Mouse (Mus musculus) midbrain, embryonic 12.5 days (tissue): ENCODE data around the gene Ablim2. TPM values are rescaled to one million over a fixed set of nuclear protein-coding genes. Genes with fewer than 3 reads are reported as not detected.

ENCODE experiments used
- ATAC-seq: fragments of 200-750 bp; cut with Nextera tagmentation; 2 replicates; pipeline ENCODE4 v1.8.0; 2017; ENCODE audit warnings: low read depth, moderate TSS enrichment, moderate library complexity; ENCODE audit not compliant: low FRiP score
- H3K27ac ChIP-seq: fragments of 300-500 bp; sonication (generic); replicated peaks from 2 replicates; pipeline ENCODE4 v1.5.1; 2016; ENCODE audit warnings: mild to moderate bottlenecking
- H3K27me3 ChIP-seq: fragments of 300-500 bp; sonication (generic); 2 replicates; pipeline ENCODE4 v1.6.1; 2016; ENCODE audit warnings: mild to moderate bottlenecking
- H3K36me3 ChIP-seq: fragments of 300-500 bp; sonication (generic); 2 replicates; pipeline ENCODE4 v1.6.1; 2016
- H3K4me1 ChIP-seq: fragments of 300-500 bp; sonication (generic); 2 replicates; pipeline ENCODE4 v1.6.1; 2016
- H3K4me2 ChIP-seq: fragments of 300-500 bp; sonication (generic); replicated peaks from 2 replicates; pipeline ENCODE4 v1.6.1; 2016; ENCODE audit warnings: mild to moderate bottlenecking, moderate library complexity
- H3K4me3 ChIP-seq: fragments of 300-500 bp; sonication (generic); 2 replicates; pipeline ENCODE4 v1.5.1; 2016; ENCODE audit warnings: mild to moderate bottlenecking
- H3K9ac ChIP-seq: fragments of 300-500 bp; sonication (generic); replicated peaks from 2 replicates; pipeline ENCODE4 v1.6.1; 2016; ENCODE audit warnings: mild to moderate bottlenecking, moderate library complexity
- H3K9me3 ChIP-seq: fragments of 300-500 bp; sonication (generic); 2 replicates; pipeline ENCODE4 v1.6.1; 2016; ENCODE audit warnings: mild to moderate bottlenecking
- WGBS: fragments of 180-500 bp; shearing (Covaris S2); methylation state at CpG from one replicate; pipeline ENCODE4 v1.1.7; 2016; 5-methylcytosine and 5-hydroxymethylcytosine counted together
- polyA plus RNA-seq: library from polyadenylated mRNA; unstranded; fragments of >200 nt; fragmentation: Nextera tagmentation; extraction: Ambion mirVana; gene quantifications from 2 replicates; pipeline ENCODE4 v1.2.1, GENCODE M21; 2016

Gene Ablim2
- polyA plus RNA-seq, 1 experiment from 2014 or later = 1.1 TPM

- Histone ChIP-seq H3K4me2 (peak within 1 kb of the TSS; percentile 93), H3K4me3 (peak within 1 kb of the TSS; percentile 84), H3K27me3 (peaks cover 22% of the 10 kb centered on the region), H3K27ac (peak within 1 kb of the TSS; percentile 83), H3K36me3 (no peaks in the 10 kb centered on the region), H3K9ac (peak within 1 kb of the TSS; percentile 95), H3K9me3 (no peaks in the 10 kb centered on the region), H3K4me1 (peaks cover 35% of the 10 kb centered on the region)
- peak; percentile 94 for ATAC-seq
- under 1% methylated on average over 49 of the region's 49 CpGs for WGBS
Measured at GRCm38 (mm10) chr5:35893093-35893804, 135.6 kb downstream of the Ablim2 start, which contains the start of gene Afap1. Gene Afap1, plus strand, starts transcription at chr5:35893319.

- H3K27me3 ChIP-seq = peaks cover 22% of the 10 kb centered on the region
- 1% methylated on average over 21 of the region's 21 CpGs for WGBS
- H3K27ac ChIP-seq = peak overlapping the region; percentile 83
- H3K9me3 ChIP-seq = no peaks in the 10 kb centered on the region
- peak overlapping the region; percentile 93 for H3K4me2 ChIP-seq
- H3K9ac ChIP-seq = peak overlapping the region; percentile 95
- H3K36me3 ChIP-seq = no peaks in the 10 kb centered on the region
- peaks cover 39% of the 10 kb centered on the region for H3K4me1 ChIP-seq
- peak overlapping the region; percentile 84 for H3K4me3 ChIP-seq
- ATAC-seq = peak; percentile 48
Measured at GRCm38 (mm10) chr5:35893805-35894260, 136.2 kb downstream of the Ablim2 start.

DNA sequence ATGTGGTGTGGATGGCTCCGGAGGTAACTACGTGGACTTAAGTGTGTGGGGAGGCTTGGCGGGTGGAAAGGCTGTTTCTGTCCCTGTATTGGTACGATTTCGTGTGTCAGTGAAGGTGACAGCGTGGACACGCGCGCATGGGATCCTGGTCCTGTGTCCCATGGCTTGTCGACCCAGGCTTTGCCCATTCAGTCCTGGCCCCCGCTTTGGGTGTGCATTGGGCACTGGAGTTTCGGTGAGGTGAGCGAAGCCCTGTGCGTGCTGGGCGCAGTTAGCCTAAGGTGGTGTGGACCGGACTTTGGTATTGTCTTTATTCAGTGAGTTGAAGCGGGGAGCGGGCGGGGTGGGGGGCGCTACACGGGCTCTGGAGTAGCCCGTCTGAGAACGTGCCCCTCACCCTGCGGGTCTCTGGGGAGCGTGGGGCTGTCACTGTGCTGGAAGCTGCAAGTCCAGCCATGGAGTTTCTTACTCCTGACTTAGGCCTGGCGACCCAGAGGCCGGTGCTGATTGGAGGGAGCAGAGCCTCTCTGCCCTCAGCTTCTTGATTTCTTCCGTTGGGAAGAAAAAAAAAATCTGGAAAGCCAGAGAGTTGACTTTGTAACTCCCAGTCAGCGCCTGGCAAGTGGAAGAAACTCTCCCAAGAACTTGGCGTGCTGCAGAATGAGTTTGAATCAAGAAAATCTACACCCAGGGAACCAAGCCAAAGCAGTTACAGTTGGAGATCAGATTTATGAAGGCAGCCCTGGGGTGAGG is 136.8 kb downstream of the Ablim2 start:
- Histone ChIP-seq H3K4me3 (peak overlapping the region; percentile 84), H3K9me3 (no peaks in the 10 kb centered on the region), H3K27ac (peak overlapping the region; percentile 83; the same call in 1 of the 2 replicates), H3K36me3 (no peaks in the 10 kb centered on the region), H3K9ac (peak overlapping the region; percentile 95), H3K4me1 (peaks cover 41% of the 10 kb centered on the region), H3K4me2 (peak overlapping the region; percentile 93), H3K27me3 (peaks cover 22% of the 10 kb centered on the region)
- ATAC-seq = no peak
- WGBS = 8% methylated on average over 30 of the region's 30 CpGs

DNA sequence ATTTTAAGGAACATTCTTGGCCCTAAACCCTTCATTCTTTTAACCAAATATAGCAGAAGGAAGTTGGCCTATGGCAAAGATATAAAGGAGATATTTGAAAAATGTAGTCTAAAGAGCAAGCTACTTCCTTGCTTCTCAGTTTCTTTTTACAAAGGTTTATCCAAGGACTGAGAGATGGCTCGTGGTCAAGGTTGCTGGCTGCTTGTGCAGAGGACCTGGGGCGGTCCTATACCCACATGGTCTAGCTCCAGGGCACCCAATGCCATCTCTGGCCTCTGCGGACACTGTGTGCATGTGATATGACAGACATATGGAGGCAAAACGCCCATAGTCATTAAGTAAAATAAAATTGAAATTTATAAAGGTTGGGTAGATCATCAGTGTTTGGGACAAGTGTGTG is 138.2 kb downstream of the Ablim2 start:
- 92% methylated on average over 4 of the region's 4 CpGs for WGBS
- ATAC-seq = no peak
- Histone ChIP-seq H3K4me3 (peak overlapping the region; percentile 84; the same call in 1 of the 2 replicates), H3K27me3 (peaks cover 19% of the 10 kb centered on the region), H3K9ac (no peak overlapping the region), H3K36me3 (no peaks in the 10 kb centered on the region), H3K4me2 (peak overlapping the region; percentile 93), H3K9me3 (no peaks in the 10 kb centered on the region), H3K4me1 (peaks cover 56% of the 10 kb centered on the region), H3K27ac (no peak overlapping the region)

DNA sequence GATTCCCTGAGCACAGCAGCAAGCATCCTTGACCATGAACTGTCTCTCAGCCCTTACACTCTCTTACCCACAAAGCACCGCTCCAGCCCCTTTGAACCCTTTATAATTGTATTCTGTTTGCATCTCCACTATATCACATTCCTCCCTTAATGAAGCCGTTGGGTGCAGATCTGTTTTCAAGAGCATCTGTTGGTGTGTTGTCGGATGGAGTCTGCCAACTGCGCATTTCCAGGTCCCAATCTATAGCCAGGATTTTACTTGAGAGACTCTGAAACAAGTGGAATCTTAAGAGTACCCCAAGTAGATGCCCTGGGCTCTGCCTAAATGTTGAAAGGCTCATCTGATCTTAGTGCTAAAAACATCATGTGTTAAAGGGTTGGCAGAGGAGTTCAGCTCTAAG is 138.9 kb downstream of the Ablim2 start:
- Histone ChIP-seq H3K4me1 (peaks cover 62% of the 10 kb centered on the region), H3K36me3 (no peaks in the 10 kb centered on the region), H3K9me3 (no peaks in the 10 kb centered on the region), H3K4me3 (no peak overlapping the region), H3K27me3 (peaks cover 14% of the 10 kb centered on the region), H3K4me2 (0 out of 2 replicates have a peak overlapping the region, but pooled peaks have one; percentile 93), H3K9ac (no peak overlapping the region), H3K27ac (no peak overlapping the region)
- WGBS = 77% methylated on average over 4 of the region's 4 CpGs
- no peak for ATAC-seq

- H3K4me3 ChIP-seq = no peak overlapping the region
- H3K27me3 ChIP-seq = peaks cover 8% of the 10 kb centered on the region
- WGBS = 82% methylated on average over 4 of the region's 4 CpGs
- ATAC-seq = no peak
- H3K27ac ChIP-seq = no peak overlapping the region
- H3K36me3 ChIP-seq = no peaks in the 10 kb centered on the region
- 0 out of 2 replicates have a peak overlapping the region, but pooled peaks have one; percentile 93 for H3K4me2 ChIP-seq
- H3K9me3 ChIP-seq = no peaks in the 10 kb centered on the region
- no peak overlapping the region for H3K9ac ChIP-seq
- peaks cover 62% of the 10 kb centered on the region for H3K4me1 ChIP-seq
Measured at GRCm38 (mm10) chr5:35897147-35897546, 139.5 kb downstream of the Ablim2 start.

- 56% methylated on average over 4 of the region's 4 CpGs for WGBS
- no peak for ATAC-seq
- H3K9me3 ChIP-seq = no peaks in the 10 kb centered on the region
- H3K4me2 ChIP-seq = no peak overlapping the region
- H3K36me3 ChIP-seq = no peaks in the 10 kb centered on the region
- no peak overlapping the region for H3K27ac ChIP-seq
- H3K9ac ChIP-seq = no peak overlapping the region
- peaks cover 65% of the 10 kb centered on the region for H3K4me1 ChIP-seq
- no peak overlapping the region for H3K4me3 ChIP-seq
- H3K27me3 ChIP-seq = 0 out of 2 replicates have a peak, but pooled peaks cover 3% of the 10 kb centered on the region
Measured at GRCm38 (mm10) chr5:35898114-35898513, 140.4 kb downstream of the Ablim2 start.

DNA sequence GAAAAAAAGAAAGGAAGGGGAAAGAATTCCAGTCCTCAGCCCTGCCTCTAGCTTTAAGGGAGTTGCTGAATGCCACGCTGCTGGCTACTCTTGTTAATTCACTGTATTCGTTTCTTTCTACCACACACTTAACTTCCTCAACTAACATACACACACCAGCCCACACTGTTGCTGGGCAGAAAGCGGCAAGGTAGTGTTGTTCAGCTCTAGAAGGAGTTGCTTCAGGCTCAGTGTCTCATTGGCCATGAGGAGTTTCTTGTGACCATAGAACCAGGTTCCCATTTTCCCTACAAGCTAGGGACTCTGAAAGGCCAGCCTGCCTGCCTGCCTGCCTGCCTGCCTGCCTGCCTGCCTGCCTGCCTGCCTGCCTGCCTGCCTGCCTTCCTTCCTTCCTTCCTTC is 141.3 kb downstream of the Ablim2 start:
- Histone ChIP-seq H3K4me3 (no peak overlapping the region), H3K36me3 (no peaks in the 10 kb centered on the region), H3K27me3 (0 out of 2 replicates have a peak, but pooled peaks cover 3% of the 10 kb centered on the region), H3K27ac (no peak overlapping the region), H3K4me2 (no peak overlapping the region), H3K4me1 (peaks cover 69% of the 10 kb centered on the region), H3K9me3 (no peaks in the 10 kb centered on the region), H3K9ac (no peak overlapping the region)
- WGBS = 86% methylated on average over 3 of the region's 3 CpGs
- ATAC-seq = no peak

DNA sequence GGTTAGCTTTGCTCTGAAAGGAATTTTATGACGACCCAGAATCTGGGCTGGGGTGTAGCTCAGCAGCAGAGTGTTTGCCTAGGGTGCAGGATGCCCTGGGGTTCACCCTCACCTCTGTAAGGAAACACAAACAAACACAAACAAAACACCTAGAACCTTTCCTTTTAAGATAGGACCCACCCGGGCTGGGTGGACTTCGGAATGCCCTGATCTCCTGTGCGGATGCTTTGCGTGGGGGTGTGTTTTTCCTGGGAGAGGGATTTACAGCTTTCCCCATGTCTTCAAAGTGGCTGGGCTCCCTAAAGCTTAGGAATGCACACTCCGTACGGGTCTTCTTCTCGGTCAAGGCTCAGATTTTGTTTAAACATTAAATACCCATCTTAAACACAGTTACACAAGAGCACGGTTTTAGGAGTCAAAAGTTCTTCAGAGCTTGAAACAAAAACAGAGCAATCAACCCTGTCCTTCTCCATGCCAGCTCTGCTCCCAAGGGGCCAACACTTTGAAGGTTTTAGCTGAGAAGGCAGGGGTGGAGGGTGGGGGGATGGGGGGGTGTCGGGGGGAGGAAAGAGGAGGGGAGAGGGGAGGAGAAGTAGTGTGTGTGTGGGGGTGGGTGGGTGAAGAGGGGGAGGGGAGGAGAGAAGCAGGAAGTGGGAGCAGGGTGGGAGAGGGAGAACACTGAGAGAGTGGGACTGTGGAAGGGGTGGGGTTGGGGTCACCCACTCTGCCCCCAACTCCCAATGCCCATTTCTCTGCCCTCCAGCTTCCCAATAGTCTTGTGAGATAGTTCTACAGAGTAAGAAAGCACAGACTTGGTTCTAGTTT is 142.9 kb downstream of the Ablim2 start:
- H3K9me3 ChIP-seq = no peaks in the 10 kb centered on the region

GRCm38 (mm10) chr5:35901226-35901809 is 143.6 kb downstream of the Ablim2 start:
- Histone ChIP-seq H3K9me3 (no peaks in the 10 kb centered on the region), H3K27me3 (no peaks in the 10 kb centered on the region), H3K27ac (no peak overlapping the region; the same call in 1 of the 2 replicates), H3K4me1 (peaks cover 68% of the 10 kb centered on the region), H3K4me3 (no peak overlapping the region), H3K36me3 (no peaks in the 10 kb centered on the region), H3K4me2 (peak overlapping the region; percentile 26; the same call in 1 of the 2 replicates), H3K9ac (peak overlapping the region; percentile 46)
- 0 out of 2 replicates have a peak, but pooled peaks have one; percentile 41 for ATAC-seq
- WGBS = 41% methylated on average over 12 of the region's 12 CpGs

More for the DNA sequence above, 142.9 kb downstream of the Ablim2 start:
- no peak overlapping the region; the same call in 1 of the 2 replicates for H3K27ac ChIP-seq
- H3K4me2 ChIP-seq = peak overlapping the region; percentile 26; the same call in 1 of the 2 replicates
- no peak overlapping the region for H3K9ac ChIP-seq
- no peak for ATAC-seq
- H3K4me1 ChIP-seq = peaks cover 69% of the 10 kb centered on the region
- no peak overlapping the region for H3K4me3 ChIP-seq
- WGBS = 25% methylated on average over 9 of the region's 10 CpGs
- no peaks in the 10 kb centered on the region for H3K36me3 ChIP-seq
- H3K27me3 ChIP-seq = no peaks in the 10 kb centered on the region

GRCm38 (mm10) chr5:35903456-35903855 is 145.8 kb downstream of the Ablim2 start:
- no peak for ATAC-seq
- Histone ChIP-seq H3K4me1 (peaks cover 70% of the 10 kb centered on the region), H3K9ac (no peak overlapping the region), H3K36me3 (no peaks in the 10 kb centered on the region), H3K27ac (no peak overlapping the region), H3K27me3 (no peaks in the 10 kb centered on the region), H3K4me3 (no peak overlapping the region), H3K4me2 (no peak overlapping the region), H3K9me3 (no peaks in the 10 kb centered on the region)
- 79% methylated on average over 8 of the region's 8 CpGs for WGBS
